Mouse (Mus musculus): Measurements from ENCODE around the gene Rsrc1.

DNA sequence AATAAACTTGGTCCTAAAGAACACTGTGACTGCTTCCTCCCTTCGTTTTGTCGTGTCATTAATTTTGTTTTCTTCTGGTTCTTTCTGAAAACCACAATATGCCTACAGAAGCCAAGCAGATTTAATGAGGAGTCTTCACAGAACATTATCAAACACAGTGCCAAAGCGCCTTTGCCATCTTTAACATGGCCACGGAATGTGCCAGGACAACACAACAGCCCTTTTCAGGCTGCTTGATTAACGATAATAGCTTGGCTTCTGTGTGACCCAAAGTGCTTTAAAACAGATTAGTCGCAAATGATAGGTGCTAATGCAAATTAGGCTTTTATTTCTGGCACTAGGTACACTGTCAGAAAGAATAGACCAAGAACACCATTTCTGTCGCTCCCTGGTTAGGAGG, 377.2 kb downstream of the Rsrc1 start:
- TF ChIP-seq CTCF (IDR thresholded peaks at IDR 0.05; ENCODE audit: control insufficient read depth, insufficient read depth, low read length) (no peak), POLR2A (IDR thresholded peaks at IDR 0.05; ENCODE audit: borderline replicate concordance, control insufficient read depth, low read depth, low read length) (no peak)

Data from bone marrow, adult 2 months (tissue).